Mouse (Mus musculus): ENCODE measurements around the gene Cnpy1. TPM values are rescaled to one million over a fixed set of nuclear protein-coding genes. Genes with fewer than 3 reads are reported as not detected.
A peak's percentile ranks its signal among the peaks of the same experiment; 100 is the strongest.

Cnpy1 gene
- polyA plus RNA-seq (2014; fragmentation: Nextera tagmentation; extraction: Ambion mirVana) = 0.05 and 0.23 TPM in 2 replicates

GRCm38 (mm10) chr5:28245574-28245973 is at the start of gene Cnpy1:
Cnpy1 (minus strand) TSS chr5:28245806.
- DNase-seq (ENCODE audit: low spot score) (no peak), ATAC-seq (replicated peaks; ENCODE audit: low FRiP score, low TSS enrichment, low read depth) (no peak)
- H3K9ac ChIP-seq (ENCODE audit: low read length) = no peak within 1 kb of the TSS
- H3K36me3 ChIP-seq (ENCODE audit: control insufficient read depth, insufficient read depth, low read length) = no peaks in the 10 kb centered on the region
- H3K27ac ChIP-seq (ENCODE audit: low read depth) = no peak within 1 kb of the TSS
- no peaks in the 10 kb centered on the region for H3K4me1 ChIP-seq (replicated peaks; ENCODE audit: control insufficient read depth, insufficient read depth, low read length)
- no peaks in the 10 kb centered on the region for H3K9me3 ChIP-seq (ENCODE audit: control insufficient read depth, low read length)
- H3K27me3 ChIP-seq (replicated peaks; ENCODE audit: control insufficient read depth, insufficient read depth, low read length) = no peaks in the 10 kb centered on the region
- WGBS = 77% methylated on average over 11 of the region's 11 CpGs
- no peak within 1 kb of the TSS for H3K4me3 ChIP-seq (ENCODE audit: low read depth, low read length)
- H3K4me2 ChIP-seq (ENCODE audit: low read length) = no peak within 1 kb of the TSS

- Histone ChIP-seq H3K9me3 (ENCODE audit: control insufficient read depth, low read length) (no peaks in the 10 kb centered on the region), H3K9ac (ENCODE audit: low read length) (no peak overlapping the region), H3K4me2 (ENCODE audit: low read length) (no peak overlapping the region), H3K4me1 (replicated peaks; ENCODE audit: control insufficient read depth, insufficient read depth, low read length) (no peaks in the 10 kb centered on the region), H3K36me3 (ENCODE audit: control insufficient read depth, insufficient read depth, low read length) (no peaks in the 10 kb centered on the region), H3K27ac (ENCODE audit: low read depth) (no peak overlapping the region), H3K27me3 (replicated peaks; ENCODE audit: control insufficient read depth, insufficient read depth, low read length) (no peaks in the 10 kb centered on the region), H3K4me3 (ENCODE audit: low read depth, low read length) (no peak overlapping the region)
- DNase-seq (ENCODE audit: low spot score) (peak; percentile 98), ATAC-seq (replicated peaks; ENCODE audit: low FRiP score, low TSS enrichment, low read depth) (peak; percentile 47; the same call in 1 of the 2 replicates)
- 6% methylated on average over 6 of the region's 6 CpGs for WGBS
These were observed 48.4 kb upstream of the Cnpy1 start for GRCm38 (mm10) chr5:28293990-28294389.

- Histone ChIP-seq H3K4me1 (replicated peaks; ENCODE audit: control insufficient read depth, insufficient read depth, low read length) (no peaks in the 10 kb centered on the region), H3K9ac (ENCODE audit: low read length) (no peak overlapping the region), H3K9me3 (ENCODE audit: control insufficient read depth, low read length) (no peaks in the 10 kb centered on the region), H3K4me3 (ENCODE audit: low read depth, low read length) (no peak overlapping the region), H3K27ac (ENCODE audit: low read depth) (no peak overlapping the region), H3K27me3 (replicated peaks; ENCODE audit: control insufficient read depth, insufficient read depth, low read length) (no peaks in the 10 kb centered on the region), H3K36me3 (ENCODE audit: control insufficient read depth, insufficient read depth, low read length) (no peaks in the 10 kb centered on the region), H3K4me2 (ENCODE audit: low read length) (no peak overlapping the region)
- 26% methylated on average over 3 of the region's 3 CpGs for WGBS
- no peak for DNase-seq (ENCODE audit: low spot score)
- ATAC-seq (replicated peaks; ENCODE audit: low FRiP score, low TSS enrichment, low read depth) = no peak
These were observed 46.7 kb upstream of the Cnpy1 start for GRCm38 (mm10) chr5:28292281-28292680.

- Histone ChIP-seq H3K36me3 (ENCODE audit: control insufficient read depth, insufficient read depth, low read length) (no peaks in the 10 kb centered on the region), H3K4me2 (ENCODE audit: low read length) (no peak overlapping the region), H3K9me3 (ENCODE audit: control insufficient read depth, low read length) (no peaks in the 10 kb centered on the region), H3K4me1 (replicated peaks; ENCODE audit: control insufficient read depth, insufficient read depth, low read length) (no peaks in the 10 kb centered on the region), H3K27me3 (replicated peaks; ENCODE audit: control insufficient read depth, insufficient read depth, low read length) (no peaks in the 10 kb centered on the region), H3K4me3 (ENCODE audit: low read depth, low read length) (no peak overlapping the region), H3K9ac (ENCODE audit: low read length) (no peak overlapping the region), H3K27ac (ENCODE audit: low read depth) (no peak overlapping the region)
- WGBS = 70% methylated on average over 5 of the region's 5 CpGs
- DNase-seq (ENCODE audit: low spot score) (no peak), ATAC-seq (replicated peaks; ENCODE audit: low FRiP score, low TSS enrichment, low read depth) (no peak)
These were observed 45.7 kb upstream of the Cnpy1 start for GRCm38 (mm10) chr5:28291118-28291850.

GRCm38 (mm10) chr5:28290630-28291029 is 45.0 kb upstream of the Cnpy1 start:
- Histone ChIP-seq H3K4me3 (ENCODE audit: low read depth, low read length) (no peak overlapping the region), H3K4me2 (ENCODE audit: low read length) (no peak overlapping the region), H3K27ac (ENCODE audit: low read depth) (no peak overlapping the region), H3K27me3 (replicated peaks; ENCODE audit: control insufficient read depth, insufficient read depth, low read length) (no peaks in the 10 kb centered on the region), H3K36me3 (ENCODE audit: control insufficient read depth, insufficient read depth, low read length) (no peaks in the 10 kb centered on the region), H3K4me1 (replicated peaks; ENCODE audit: control insufficient read depth, insufficient read depth, low read length) (no peaks in the 10 kb centered on the region), H3K9me3 (ENCODE audit: control insufficient read depth, low read length) (no peaks in the 10 kb centered on the region), H3K9ac (ENCODE audit: low read length) (no peak overlapping the region)
- DNase-seq (ENCODE audit: low spot score) (no peak), ATAC-seq (replicated peaks; ENCODE audit: low FRiP score, low TSS enrichment, low read depth) (no peak)
- 65% methylated on average over 1 of the region's 1 CpGs for WGBS

GRCm38 (mm10) chr5:28289111-28289510 is 43.5 kb upstream of the Cnpy1 start:
- Histone ChIP-seq H3K27ac (ENCODE audit: low read depth) (no peak overlapping the region), H3K36me3 (ENCODE audit: control insufficient read depth, insufficient read depth, low read length) (no peaks in the 10 kb centered on the region), H3K4me3 (ENCODE audit: low read depth, low read length) (no peak overlapping the region), H3K9me3 (ENCODE audit: control insufficient read depth, low read length) (no peaks in the 10 kb centered on the region), H3K4me1 (replicated peaks; ENCODE audit: control insufficient read depth, insufficient read depth, low read length) (no peaks in the 10 kb centered on the region), H3K27me3 (replicated peaks; ENCODE audit: control insufficient read depth, insufficient read depth, low read length) (no peaks in the 10 kb centered on the region), H3K9ac (ENCODE audit: low read length) (no peak overlapping the region), H3K4me2 (ENCODE audit: low read length) (no peak overlapping the region)
- 40% methylated on average over 3 of the region's 3 CpGs for WGBS
- no peak for DNase-seq (ENCODE audit: low spot score)
- ATAC-seq (replicated peaks; ENCODE audit: low FRiP score, low TSS enrichment, low read depth) = no peak

GRCm38 (mm10) chr5:28277279-28277678 is 31.7 kb upstream of the Cnpy1 start:
- no peaks in the 10 kb centered on the region for H3K36me3 ChIP-seq (ENCODE audit: control insufficient read depth, insufficient read depth, low read length)
- ATAC-seq (replicated peaks; ENCODE audit: low FRiP score, low TSS enrichment, low read depth) (no peak), DNase-seq (ENCODE audit: low spot score) (no peak)
- no peaks in the 10 kb centered on the region for H3K9me3 ChIP-seq (ENCODE audit: control insufficient read depth, low read length)
- no peak overlapping the region for H3K9ac ChIP-seq (ENCODE audit: low read length)
- no peaks in the 10 kb centered on the region for H3K27me3 ChIP-seq (replicated peaks; ENCODE audit: control insufficient read depth, insufficient read depth, low read length)
- WGBS = 22% methylated on average over 2 of the region's 2 CpGs
- no peak overlapping the region for H3K4me3 ChIP-seq (ENCODE audit: low read depth, low read length)
- no peaks in the 10 kb centered on the region for H3K4me1 ChIP-seq (replicated peaks; ENCODE audit: control insufficient read depth, insufficient read depth, low read length)
- no peak overlapping the region for H3K4me2 ChIP-seq (ENCODE audit: low read length)
- no peak overlapping the region for H3K27ac ChIP-seq (ENCODE audit: low read depth)

- no peaks in the 10 kb centered on the region for H3K36me3 ChIP-seq (ENCODE audit: control insufficient read depth, insufficient read depth, low read length)
- 74% methylated on average over 2 of the region's 2 CpGs for WGBS
- no peak overlapping the region for H3K4me3 ChIP-seq (ENCODE audit: low read depth, low read length)
- no peaks in the 10 kb centered on the region for H3K27me3 ChIP-seq (replicated peaks; ENCODE audit: control insufficient read depth, insufficient read depth, low read length)
- no peak overlapping the region for H3K27ac ChIP-seq (ENCODE audit: low read depth)
- no peaks in the 10 kb centered on the region for H3K4me1 ChIP-seq (replicated peaks; ENCODE audit: control insufficient read depth, insufficient read depth, low read length)
- H3K9me3 ChIP-seq (ENCODE audit: control insufficient read depth, low read length) = no peaks in the 10 kb centered on the region
- H3K9ac ChIP-seq (ENCODE audit: low read length) = no peak overlapping the region
- H3K4me2 ChIP-seq (ENCODE audit: low read length) = no peak overlapping the region
- DNase-seq (ENCODE audit: low spot score) (no peak), ATAC-seq (replicated peaks; ENCODE audit: low FRiP score, low TSS enrichment, low read depth) (no peak)
These were observed 27.2 kb upstream of the Cnpy1 start for GRCm38 (mm10) chr5:28272836-28273235.

GRCm38 (mm10) chr5:28269469-28269991 is 23.9 kb upstream of the Cnpy1 start:
- Histone ChIP-seq H3K4me2 (ENCODE audit: low read length) (no peak overlapping the region), H3K9me3 (ENCODE audit: control insufficient read depth, low read length) (no peaks in the 10 kb centered on the region), H3K4me3 (ENCODE audit: low read depth, low read length) (no peak overlapping the region), H3K9ac (ENCODE audit: low read length) (no peak overlapping the region), H3K27ac (ENCODE audit: low read depth) (no peak overlapping the region), H3K27me3 (replicated peaks; ENCODE audit: control insufficient read depth, insufficient read depth, low read length) (no peaks in the 10 kb centered on the region), H3K4me1 (replicated peaks; ENCODE audit: control insufficient read depth, insufficient read depth, low read length) (no peaks in the 10 kb centered on the region), H3K36me3 (ENCODE audit: control insufficient read depth, insufficient read depth, low read length) (no peaks in the 10 kb centered on the region)
- DNase-seq (ENCODE audit: low spot score) = no peak
- no peak for ATAC-seq (replicated peaks; ENCODE audit: low FRiP score, low TSS enrichment, low read depth)
- WGBS = 51% methylated on average over 6 of the region's 6 CpGs

All from intestine, embryonic 14.5 days (tissue).